Mouse (Mus musculus) C2C12 (cell line): Measurements from ENCODE around the gene Patj.

Source experiments
- CEBPB ChIP-seq: IDR thresholded peaks from one replicate; pipeline ENCODE4 v1.6.1; 2011; ENCODE audit warnings: low read depth, mild to moderate bottlenecking, control low read depth, moderate library complexity
- CTCF ChIP-seq: IDR thresholded peaks from one replicate; pipeline ENCODE4 v1.5.1; 2011; ENCODE audit not compliant: control insufficient read depth, insufficient read depth, insufficient read length
- MAX ChIP-seq: IDR thresholded peaks from one replicate; pipeline ENCODE4 v1.6.1; 2011; ENCODE audit warnings: mild to moderate bottlenecking, control low read depth
- MYOD1 ChIP-seq: IDR thresholded peaks from one replicate; pipeline ENCODE4 v1.6.1; 2011; ENCODE audit warnings: low read depth; ENCODE audit not compliant: control insufficient read depth, insufficient read length
- MYOG ChIP-seq: IDR thresholded peaks from one replicate; pipeline ENCODE4 v1.6.1; 2011; ENCODE audit not compliant: control insufficient read depth, insufficient read length; ENCODE audit errors: extremely low read depth
- USF1 ChIP-seq: IDR thresholded peaks from one replicate; pipeline ENCODE4 v1.6.1; 2011; ENCODE audit warnings: low read depth, mild to moderate bottlenecking, control low read depth, moderate library complexity

- TF ChIP-seq CTCF (no peak), MAX (no peak), MYOG (no peak), MYOD1 (no peak), CEBPB (no peak), USF1 (no peak)
Observed at GRCm38 (mm10) chr4:98628286-98628685, 232.7 kb downstream of the Patj start.
